Mouse (Mus musculus): Measurements from ENCODE around the gene Ecsit. TPM values are rescaled to one million over a fixed set of nuclear protein-coding genes. Genes with fewer than 3 reads are reported as not detected.

Gene Ecsit
- total and polyA plus RNA-seq, 3 experiments: 50.9 to 70.8 (median 65.2) TPM

GRCm38 (mm10) chr9:22051161-22051957 is 33.9 kb downstream of the Ecsit start:
- DNase-seq: no peak

DNA sequence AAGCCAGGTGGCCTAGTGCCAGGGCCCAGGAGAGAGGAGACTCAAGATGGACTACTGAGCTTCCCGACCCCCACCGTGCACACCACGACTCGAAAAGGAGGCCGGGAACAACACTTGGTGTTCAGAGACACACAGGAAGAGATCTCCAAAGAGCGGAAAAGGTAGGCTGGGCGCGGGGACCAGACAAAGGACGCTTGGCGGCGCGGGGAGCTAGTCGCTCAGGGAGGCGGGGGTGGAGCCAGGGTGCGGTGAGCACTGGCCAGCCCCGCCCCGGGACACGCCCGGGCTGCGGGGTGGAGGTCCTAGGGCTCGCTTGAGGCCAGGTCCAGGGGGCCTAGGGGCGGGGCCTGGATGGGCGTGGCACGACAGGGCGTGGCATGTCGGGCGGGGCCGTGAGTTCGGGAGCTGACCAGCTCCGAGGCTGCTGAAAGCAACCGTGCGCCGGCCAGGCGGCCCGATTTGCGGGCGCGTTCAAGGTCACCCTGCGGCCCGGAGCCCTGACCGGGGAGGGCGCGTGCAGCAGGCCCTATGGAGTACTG is 34.8 kb downstream of the Ecsit start:
- peak; percentile 81 for DNase-seq

GRCm38 (mm10) chr9:22049721-22050270 is 35.4 kb downstream of the Ecsit start:
- no peak for DNase-seq

GRCm38 (mm10) chr9:22049315-22049714 is 35.9 kb downstream of the Ecsit start:
- no peak for DNase-seq

DNA sequence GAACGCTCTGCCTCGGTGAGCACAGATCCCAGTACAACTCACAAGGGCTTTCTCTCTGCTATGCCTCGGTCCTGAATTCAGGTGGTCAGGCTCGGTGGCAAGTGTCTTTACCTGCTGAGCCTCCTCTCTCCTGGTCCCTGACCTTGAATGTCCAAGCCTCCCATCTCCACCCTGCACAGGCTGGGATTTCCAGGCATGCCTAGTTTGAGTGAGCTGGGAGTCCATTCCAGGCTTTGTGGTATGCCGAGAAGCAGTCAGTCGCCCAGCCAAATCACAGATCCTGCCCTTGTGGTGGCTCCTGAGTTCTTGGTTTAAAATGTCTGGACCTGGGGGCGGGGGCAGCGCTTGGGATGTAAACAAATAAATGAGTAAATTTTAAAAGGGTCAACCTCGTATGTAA is 37.9 kb downstream of the Ecsit start:
- no peak for DNase-seq

GRCm38 (mm10) chr9:22041832-22042231 is 43.4 kb downstream of the Ecsit start:
- no peak for DNase-seq

GRCm38 (mm10) chr9:22037826-22038225 is 47.4 kb downstream of the Ecsit start:
- DNase-seq: no peak

GRCm38 (mm10) chr9:22035300-22036044 is 49.8 kb downstream of the Ecsit start:
- no peak for DNase-seq

GRCm38 (mm10) chr9:22030386-22030785 is 54.9 kb downstream of the Ecsit start:
- no peak for DNase-seq

GRCm38 (mm10) chr9:22028467-22028866 is 56.8 kb downstream of the Ecsit start:
- no peak for DNase-seq

DNA sequence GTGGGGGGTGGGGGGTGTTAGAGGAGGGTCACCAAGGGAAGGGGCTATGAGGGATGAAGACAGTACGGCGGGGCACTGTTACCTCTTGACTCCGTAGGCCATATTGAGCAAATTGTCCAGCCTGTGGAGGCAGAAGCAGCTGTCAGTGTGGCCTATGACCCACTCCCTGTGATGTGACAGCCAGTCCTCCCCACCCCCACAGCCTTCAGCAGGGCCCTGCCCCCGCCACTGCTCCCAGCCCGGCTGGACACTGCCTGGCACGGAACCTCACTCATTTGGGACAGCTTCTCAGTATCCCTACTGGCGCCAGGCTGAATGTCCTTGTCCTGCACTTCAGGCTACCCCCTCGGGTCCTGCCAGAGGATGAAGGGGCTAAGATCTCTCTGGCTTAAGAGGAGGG is 60.6 kb downstream of the Ecsit start:
- no peak for DNase-seq

Small RNA genes lying within 50 kb of the gene (microRNA-seq; reads per million reads assigned to microRNA genes)
- gene Mir7084: 0.22 to 0.41 reads per million in 2 experiments

Other genes starting within 250 kb of the Ecsit start
- 1 to 10 TPM; 8.1 to 8.7 TPM for gene Angptl8, start 249.9 kb downstream of the Ecsit start, total RNA-seq (2021)
- gene Angptl8, start 249.9 kb downstream of the Ecsit start, polyA plus RNA-seq (2012; rRNA removed): 26.5 and 55.8 TPM in 2 replicates
- 10 to 100 TPM; 32.9 to 37.0 TPM for gene Dock6, start 232.8 kb downstream of the Ecsit start, total RNA-seq (2021)
- 76.6 and 91.2 TPM in 2 replicates for gene Dock6, start 232.8 kb downstream of the Ecsit start, polyA plus RNA-seq (2012; rRNA removed)
- 10 to 100 TPM; 48.3 to 52.2 TPM for gene Rab3d, start 167.2 kb downstream of the Ecsit start, total RNA-seq (2021)
- 75.9 and 84.8 TPM in 2 replicates for gene Rab3d, start 167.2 kb downstream of the Ecsit start, polyA plus RNA-seq (2012; rRNA removed)
- 10 to 100 TPM in 1 of 2 experiments, 1 to 10 TPM in 1; 9.4 to 10.5 TPM for gene Ccdc159, start 158.0 kb downstream of the Ecsit start, total RNA-seq (2021)
- gene Ccdc159, start 158.0 kb downstream of the Ecsit start, polyA plus RNA-seq (2012; rRNA removed): 17.3 and 24.5 TPM in 2 replicates
- gene Tmem205, start 157.9 kb downstream of the Ecsit start, total RNA-seq (2021): 100 to 1,000 TPM; 381 to 452 TPM
- gene Tmem205, start 157.9 kb downstream of the Ecsit start, polyA plus RNA-seq (2012; rRNA removed): 1,222 and 1,525 TPM in 2 replicates
- 10 to 100 TPM; 21.7 to 31.7 TPM for gene Plppr2, start 148.4 kb downstream of the Ecsit start, total RNA-seq (2021)
- gene Plppr2, start 148.4 kb downstream of the Ecsit start, polyA plus RNA-seq (2012; rRNA removed): 120 and 147 TPM in 2 replicates
- 10 to 100 TPM; 14.2 to 18.6 TPM for gene Swsap1, start 129.7 kb downstream of the Ecsit start, total RNA-seq (2021)
- 12.4 and 20.2 TPM in 2 replicates for gene Swsap1, start 129.7 kb downstream of the Ecsit start, polyA plus RNA-seq (2012; rRNA removed)
- 1 to 10 TPM; 1.5 to 2.7 TPM for gene Epor, start 121.9 kb downstream of the Ecsit start, total RNA-seq (2021)
- 3.7 and 6.0 TPM in 2 replicates for gene Epor, start 121.9 kb downstream of the Ecsit start, polyA plus RNA-seq (2012; rRNA removed)
- gene Rgl3, start 96.0 kb downstream of the Ecsit start, total RNA-seq (2021): 10 to 100 TPM; 14.2 to 46.9 TPM
- 137 and 177 TPM in 2 replicates for gene Rgl3, start 96.0 kb downstream of the Ecsit start, polyA plus RNA-seq (2012; rRNA removed)
- 1 to 10 TPM in 1 of 2 experiments, under 1 TPM in 1; 0.73 to 1.0 TPM for gene Ccdc151, start 82.8 kb downstream of the Ecsit start, total RNA-seq (2021)
- 0.47 and 0.73 TPM in 2 replicates for gene Ccdc151, start 82.8 kb downstream of the Ecsit start, polyA plus RNA-seq (2012; rRNA removed)
- gene Prkcsh, start 82.6 kb downstream of the Ecsit start, total RNA-seq (2021): 100 to 1,000 TPM; 166 to 175 TPM
- 136 and 209 TPM in 2 replicates for gene Prkcsh, start 82.6 kb downstream of the Ecsit start, polyA plus RNA-seq (2012; rRNA removed)
- 1 to 10 TPM; 2.1 to 2.4 TPM for gene Elavl3, start 33.4 kb downstream of the Ecsit start, total RNA-seq (2021)
- gene Elavl3, start 33.4 kb downstream of the Ecsit start, polyA plus RNA-seq (2012; rRNA removed): 1.3 and 1.7 TPM in 2 replicates
- not detected for gene Gm49318, start 14.2 kb downstream of the Ecsit start, total RNA-seq (2021)
- gene Gm49318, start 14.2 kb downstream of the Ecsit start, polyA plus RNA-seq (2012; rRNA removed): not detected in 2 replicates
- 1 to 10 TPM; 8.0 to 8.5 TPM for gene Zfp653, start 14.1 kb downstream of the Ecsit start, total RNA-seq (2021)
- 19.3 and 20.7 TPM in 2 replicates for gene Zfp653, start 14.1 kb downstream of the Ecsit start, polyA plus RNA-seq (2012; rRNA removed)
- gene Cnn1, start 13.8 kb upstream of the Ecsit start, total RNA-seq (2021): 1 to 10 TPM in 1 of 2 experiments, under 1 TPM in 1; 0.58 to 3.8 TPM
- gene Cnn1, start 13.8 kb upstream of the Ecsit start, polyA plus RNA-seq (2012; rRNA removed): 1.1 and 1.8 TPM in 2 replicates
- gene Elof1, start 31.7 kb upstream of the Ecsit start, total RNA-seq (2021): 10 to 100 TPM; 73.9 to 90.9 TPM
- 157 and 159 TPM in 2 replicates for gene Elof1, start 31.7 kb upstream of the Ecsit start, polyA plus RNA-seq (2012; rRNA removed)
- 10 to 100 TPM; 65.9 to 86.3 TPM for gene Acp5, start 50.3 kb upstream of the Ecsit start, total RNA-seq (2021)
- 93.2 and 189 TPM in 2 replicates for gene Acp5, start 50.3 kb upstream of the Ecsit start, polyA plus RNA-seq (2012; rRNA removed)
- 10 to 100 TPM; 34.8 to 65.0 TPM for gene Pigyl, start 71.4 kb upstream of the Ecsit start, total RNA-seq (2021)
- gene Pigyl, start 71.4 kb upstream of the Ecsit start, polyA plus RNA-seq (2012; rRNA removed): 75.3 and 79.6 TPM in 2 replicates
- gene Zfp872, start 102.7 kb upstream of the Ecsit start, total RNA-seq (2021): 1 to 10 TPM; 1.8 to 3.9 TPM
- gene Zfp872, start 102.7 kb upstream of the Ecsit start, polyA plus RNA-seq (2012; rRNA removed): 0.11 and 0.16 TPM in 2 replicates
- gene Zfp809, start 140.3 kb upstream of the Ecsit start, total RNA-seq (2021): 10 to 100 TPM; 31.8 to 52.5 TPM
- gene Zfp809, start 140.3 kb upstream of the Ecsit start, polyA plus RNA-seq (2012; rRNA removed): 11.9 and 26.1 TPM in 2 replicates
- gene Zfp599, start 174.5 kb upstream of the Ecsit start, total RNA-seq (2021): 1 to 10 TPM in 1 of 2 experiments, under 1 TPM in 1; 0.58 to 1.1 TPM
- gene Zfp599, start 174.5 kb upstream of the Ecsit start, polyA plus RNA-seq (2012; rRNA removed): 0.04 TPM in 1 of 2 replicates, not detected in the other
- 10 to 100 TPM in 1 of 2 experiments, 1 to 10 TPM in 1; 5.7 to 11.0 TPM for gene Zfp810, start 222.2 kb upstream of the Ecsit start, total RNA-seq (2021)
- 1.8 and 2.2 TPM in 2 replicates for gene Zfp810, start 222.2 kb upstream of the Ecsit start, polyA plus RNA-seq (2012; rRNA removed)